Mouse (Mus musculus) inflammation-experienced regulatory T-cells, adult 6 months (primary cell): ENCODE results near the gene Myl3. TPM values are rescaled to one million over a fixed set of nuclear protein-coding genes. Genes with fewer than 3 reads are reported as not detected.

Experiments used
- polyA plus RNA-seq, 3 experiments: library from polyadenylated mRNA; unstranded; fragments of 100-300 nt; shearing (Covaris generic); gene quantifications; one replicate each; pipeline ENCODE4 v1.2.1; 2017

Gene Myl3
- polyA plus RNA-seq, 3 experiments from 2014 or later: not detected

Other genes with a start within 250 kb of the Myl3 start
- gene Setd2, start 209.3 kb upstream of the Myl3 start, polyA plus RNA-seq: 10 to 100 TPM; 33.9 to 60.5 (median 44.9) TPM
- 1 to 10 TPM; 2.4 to 6.2 (median 3.8) TPM for gene Nradd, start 117.4 kb upstream of the Myl3 start, polyA plus RNA-seq
- gene Nbeal2, start 87.7 kb upstream of the Myl3 start, polyA plus RNA-seq: 10 to 100 TPM; 20.0 to 42.0 (median 21.1) TPM
- 100 to 1,000 TPM; 222 to 259 (median 234) TPM for gene Ccdc12, start 85.4 kb upstream of the Myl3 start, polyA plus RNA-seq
- gene Pth1r, start 5.3 kb downstream of the Myl3 start, polyA plus RNA-seq: not detected
- not detected for gene Prss42, start 56.3 kb downstream of the Myl3 start, polyA plus RNA-seq
- not detected for gene Prss44, start 72.1 kb downstream of the Myl3 start, polyA plus RNA-seq
- not detected for gene Prss43, start 84.8 kb downstream of the Myl3 start, polyA plus RNA-seq
- gene Prss45, start 92.7 kb downstream of the Myl3 start, polyA plus RNA-seq: not detected
- gene Prss46, start 102.6 kb downstream of the Myl3 start, polyA plus RNA-seq: not detected
- gene Prss50, start 116.1 kb downstream of the Myl3 start, polyA plus RNA-seq: not detected
- 10 to 100 TPM in 2 of 3 experiments, 1 to 10 TPM in 1; 2.5 to 16.8 (median 15.8) TPM for gene Als2cl, start 138.0 kb downstream of the Myl3 start, polyA plus RNA-seq
- 1 to 10 TPM in 2 of 3 experiments, under 1 TPM in 1; 0.73 to 4.1 (median 2.9) TPM for gene Tmie, start 138.3 kb downstream of the Myl3 start, polyA plus RNA-seq
- not detected for gene Fam240a, start 175.0 kb downstream of the Myl3 start, polyA plus RNA-seq
- gene Tdgf1, start 204.3 kb downstream of the Myl3 start, polyA plus RNA-seq: 1 to 10 TPM in 2 of 3 experiments, under 1 TPM in 1; 0.73 to 2.6 (median 2.5) TPM
- under 1 TPM in 2 of 3 experiments, not detected in 1; 0.20 to 0.42 TPM for gene Lrrc2, start 209.7 kb downstream of the Myl3 start, polyA plus RNA-seq
- not detected for gene Rtp3, start 248.7 kb downstream of the Myl3 start, polyA plus RNA-seq